Mouse (Mus musculus): ENCODE measurements at regions not wholly inside any gene's neighbourhood (a gene's known extent, or its start where the extent isn't known, plus 50 kb on each side); places are given as distances from the start of the nearest gene placed in this dataset.

DNA sequence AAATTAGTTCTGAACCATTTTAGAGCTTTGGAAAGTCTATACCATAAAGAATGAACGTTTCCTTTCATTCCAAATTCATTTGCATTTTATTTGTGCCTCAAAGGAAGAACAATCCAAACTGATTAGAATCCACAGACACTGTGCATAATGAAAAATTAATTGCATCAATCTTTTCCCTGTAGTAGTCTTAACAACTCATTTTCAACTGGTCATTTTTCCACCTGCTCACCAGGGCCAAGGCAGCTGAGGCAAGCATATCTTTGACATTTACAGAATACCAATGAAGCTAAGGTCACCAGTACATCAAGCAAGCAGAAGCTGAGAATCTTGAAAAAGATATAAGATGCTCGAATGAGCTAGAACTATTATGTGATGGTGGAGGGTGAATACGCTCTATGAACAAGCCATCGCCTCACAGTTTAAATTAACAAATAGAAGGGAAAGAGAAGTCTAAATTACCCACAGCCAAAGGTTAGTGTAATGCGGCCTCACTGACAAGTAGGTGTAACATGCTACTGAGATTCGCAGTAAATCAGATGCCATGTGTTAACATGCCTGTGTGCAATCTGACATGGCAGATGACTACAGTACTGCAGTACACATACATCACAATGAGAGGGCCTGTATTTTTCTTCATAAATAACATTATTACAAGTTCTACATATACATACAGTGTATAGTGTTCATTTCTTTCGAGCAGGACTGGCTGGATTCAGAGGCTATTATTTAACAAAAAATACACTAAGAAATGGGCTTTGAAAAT, 267.8 kb upstream of the Tecrl start:
- TF ChIP-seq CTCF (IDR thresholded peaks at IDR 0.05 in 2 of 3, conservative IDR thresholded peaks at IDR 0.05 in 1 of 3; ENCODE audit: control insufficient read depth in 1 of 3, insufficient read depth in 1 of 3, low read depth in 2 of 3, low read length in 3 of 3, poor library complexity in 1 of 3, severe bottlenecking in 1 of 3) (no peak), MYC (IDR thresholded peaks at IDR 0.05; ENCODE audit: low read depth, low read length) (no peak), POLR2A (IDR thresholded peaks at IDR 0.05; ENCODE audit: control insufficient read depth in 1 of 2, insufficient read depth in 1 of 2, low read depth in 1 of 2, low read length in 2 of 2, poor library complexity in 1 of 2) (no peak), TCF12 (IDR thresholded peaks at IDR 0.05; ENCODE audit: low read depth, low read length) (no peak), EP300 (IDR thresholded peaks at IDR 0.05; ENCODE audit: low read depth in 1 of 2, low read length in 2 of 2) (no peak), CHD2 (IDR thresholded peaks at IDR 0.05; ENCODE audit: low read length) (no peak), RCOR1 (IDR thresholded peaks at IDR 0.05; ENCODE audit: low read depth, low read length) (no peak), BHLHE40 (IDR thresholded peaks at IDR 0.05; ENCODE audit: borderline replicate concordance, low read depth, low read length) (no peak), ZKSCAN1 (IDR thresholded peaks at IDR 0.05; ENCODE audit: low read depth, low read length) (no peak), ZC3H11A (IDR thresholded peaks at IDR 0.05; ENCODE audit: low read depth, low read length) (no peak), TAL1 (IDR thresholded peaks at IDR 0.05; ENCODE audit: low read length) (no peak), KAT2A (conservative IDR thresholded peaks at IDR 0.05; ENCODE audit: low read depth, low read length) (no peak), ELF1 (IDR thresholded peaks at IDR 0.05; ENCODE audit: low read depth, low read length) (no peak), GATA1 (IDR thresholded peaks at IDR 0.05; ENCODE audit: low read depth, low read length) (no peak)

Measured in MEL (cell line).